Mouse (Mus musculus) stomach, embryonic 16.5 days (tissue): ENCODE results near the gene Sbf2. TPM values are rescaled to one million over a fixed set of nuclear protein-coding genes. Genes with fewer than 3 reads are reported as not detected.

Experiments used
- ATAC-seq: fragments of 200-750 bp; cut with Nextera tagmentation; 2 replicates; pipeline ENCODE4 v1.8.0; 2017; ENCODE audit warnings: moderate number of reproducible peaks, moderate TSS enrichment; ENCODE audit not compliant: insufficient read depth, low FRiP score
- H3K27ac ChIP-seq: fragments of 300-500 bp; sonication (generic); 2 replicates; pipeline ENCODE4 v1.5.1; 2014; ENCODE audit warnings: low read length
- H3K27me3 ChIP-seq: fragments of 300-500 bp; sonication (generic); 2 replicates; pipeline ENCODE4 v1.6.1; 2014; ENCODE audit warnings: low read length, control low read depth, mixed read lengths; ENCODE audit not compliant: control insufficient read depth, insufficient read depth
- H3K36me3 ChIP-seq: fragments of 300-500 bp; sonication (generic); 2 replicates; pipeline ENCODE4 v1.6.1; 2014; ENCODE audit warnings: low read length; ENCODE audit not compliant: control insufficient read depth, insufficient read depth
- H3K4me1 ChIP-seq: fragments of 300-500 bp; sonication (generic); 2 replicates; pipeline ENCODE4 v1.6.1; 2014; ENCODE audit warnings: low read length, control low read depth, mixed read lengths; ENCODE audit not compliant: control insufficient read depth, insufficient read depth
- H3K4me2 ChIP-seq: fragments of 300-500 bp; sonication (generic); 2 replicates; pipeline ENCODE4 v1.6.1; 2014; ENCODE audit warnings: low read depth, low read length, mixed read lengths
- H3K4me3 ChIP-seq: fragments of 300-500 bp; sonication (generic); replicated peaks from 2 replicates; pipeline ENCODE4 v1.5.1; 2014; ENCODE audit warnings: mild to moderate bottlenecking, low read length
- H3K9ac ChIP-seq: fragments of 300-500 bp; sonication (generic); 2 replicates; pipeline ENCODE4 v1.6.1; 2014; ENCODE audit warnings: low read length
- H3K9me3 ChIP-seq: fragments of 300-500 bp; sonication (generic); replicated peaks from 2 replicates; pipeline ENCODE4 v1.6.1; 2016; ENCODE audit warnings: low read length, control low read depth; ENCODE audit not compliant: control insufficient read depth
- WGBS: fragments of 180-500 bp; shearing (Covaris S2); extraction: QIAGEN DNeasy Blood & Tissue Kit; methylation state at CpG from one replicate; pipeline ENCODE4 v1.1.7; 2014; 5-methylcytosine and 5-hydroxymethylcytosine counted together
- polyA plus RNA-seq: library from polyadenylated mRNA; unstranded; fragments of >200 nt; fragmentation: Nextera tagmentation; extraction: Ambion mirVana; gene quantifications from 2 replicates; pipeline ENCODE4 v1.2.1, GENCODE M21; 2015

Sbf2 gene
- polyA plus RNA-seq, 1 experiment from 2014 or later, result 31.6 TPM

- WGBS, result 72% methylated on average over 3 of the region's 3 CpGs
- no peak for ATAC-seq
- H3K4me1 ChIP-seq, result peaks cover 17% of the 10 kb centered on the region
Observed at GRCm38 (mm10) chr7:110635929-110636328, 21.2 kb upstream of the Sbf2 start.

GRCm38 (mm10) chr7:110631136-110631888 lies 16.6 kb upstream of the Sbf2 start:
- Histone ChIP-seq H3K4me1 (peaks cover 10% of the 10 kb centered on the region), H3K36me3 (no peaks in the 10 kb centered on the region), H3K27me3 (no peaks in the 10 kb centered on the region), H3K9ac (no peak overlapping the region), H3K4me3 (no peak overlapping the region), H3K4me2 (no peak overlapping the region), H3K27ac (no peak overlapping the region), H3K9me3 (no peaks in the 10 kb centered on the region)
- whole genome bisulfite sequencing, result 73% methylated on average over 16 of the region's 16 CpGs
- no peak for ATAC-seq

More at GRCm38 (mm10) chr7:110635929-110636328, 21.2 kb upstream of the Sbf2 start:
- H3K9ac ChIP-seq, result no peak overlapping the region
- no peaks in the 10 kb centered on the region for H3K9me3 ChIP-seq
- H3K4me3 ChIP-seq, result no peak overlapping the region
- H3K36me3 ChIP-seq, result no peaks in the 10 kb centered on the region
- H3K27ac ChIP-seq, result no peak overlapping the region
- no peaks in the 10 kb centered on the region for H3K27me3 ChIP-seq
- no peak overlapping the region for H3K4me2 ChIP-seq

GRCm38 (mm10) chr7:110629892-110630666 lies 15.4 kb upstream of the Sbf2 start:
- ATAC-seq, result peak; percentile 87
- Histone ChIP-seq H3K4me1 (peaks cover 13% of the 10 kb centered on the region), H3K4me2 (peak overlapping the region; percentile 86), H3K4me3 (peak overlapping the region; percentile 52), H3K27ac (peak overlapping the region; percentile 15; the same call in 1 of the 2 replicates), H3K9ac (peak overlapping the region; percentile 68), H3K36me3 (no peaks in the 10 kb centered on the region), H3K27me3 (peaks cover 7% of the 10 kb centered on the region; the same call in 1 of the 2 replicates), H3K9me3 (no peaks in the 10 kb centered on the region)
- WGBS, result 3% methylated on average over 36 of the region's 36 CpGs

- Histone ChIP-seq H3K27me3 (peaks cover 13% of the 10 kb centered on the region; the same call in 1 of the 2 replicates), H3K4me3 (peak overlapping the region; percentile 54), H3K27ac (no peak overlapping the region), H3K9me3 (no peaks in the 10 kb centered on the region), H3K36me3 (no peaks in the 10 kb centered on the region), H3K4me1 (peaks cover 13% of the 10 kb centered on the region), H3K9ac (peak overlapping the region; percentile 71), H3K4me2 (peak overlapping the region; percentile 86)
- no peak for ATAC-seq
- 3% methylated on average over 33 of the region's 33 CpGs for WGBS
Observed at GRCm38 (mm10) chr7:110628611-110629354, 14.1 kb upstream of the Sbf2 start.

- Histone ChIP-seq H3K9ac (peak overlapping the region; percentile 71), H3K36me3 (no peaks in the 10 kb centered on the region), H3K27me3 (peaks cover 13% of the 10 kb centered on the region; the same call in 1 of the 2 replicates), H3K4me1 (peaks cover 13% of the 10 kb centered on the region), H3K4me2 (peak overlapping the region; percentile 86), H3K4me3 (peak overlapping the region; percentile 54), H3K9me3 (no peaks in the 10 kb centered on the region), H3K27ac (no peak overlapping the region)
- 3% methylated on average over 11 of the region's 11 CpGs for WGBS
- no peak for ATAC-seq
Observed at GRCm38 (mm10) chr7:110628273-110628600, 13.5 kb upstream of the Sbf2 start.

- Histone ChIP-seq H3K27me3 (peaks cover 13% of the 10 kb centered on the region; the same call in 1 of the 2 replicates), H3K4me1 (peaks cover 13% of the 10 kb centered on the region), H3K4me3 (peak within 1 kb of the TSS; percentile 54), H3K27ac (no peak within 1 kb of the TSS), H3K9ac (peak within 1 kb of the TSS; percentile 71), H3K36me3 (no peaks in the 10 kb centered on the region), H3K9me3 (no peaks in the 10 kb centered on the region), H3K4me2 (peak within 1 kb of the TSS; percentile 86)
- 1% methylated on average over 30 of the region's 30 CpGs for WGBS
- peak; percentile 58; the same call in 1 of the 2 replicates for ATAC-seq
Observed at GRCm38 (mm10) chr7:110627486-110628272, 13.0 kb upstream of the Sbf2 start, which contains the start of gene Adm. TSS of gene Adm (plus strand) at chr7:110627661.

GRCm38 (mm10) chr7:110627099-110627482 lies 12.4 kb upstream of the Sbf2 start:
- peaks cover 13% of the 10 kb centered on the region; the same call in 1 of the 2 replicates for H3K27me3 ChIP-seq
- H3K9ac ChIP-seq, result peak overlapping the region; percentile 33; the same call in 1 of the 2 replicates
- no peak for ATAC-seq

More at GRCm38 (mm10) chr7:110627099-110627482, 12.4 kb upstream of the Sbf2 start:
- 3% methylated on average over 12 of the region's 12 CpGs for WGBS
- Histone ChIP-seq H3K36me3 (no peaks in the 10 kb centered on the region), H3K27ac (no peak overlapping the region), H3K4me3 (peak overlapping the region; percentile 54), H3K4me2 (peak overlapping the region; percentile 86), H3K4me1 (peaks cover 13% of the 10 kb centered on the region), H3K9me3 (no peaks in the 10 kb centered on the region)
